Mouse (Mus musculus) right cerebral cortex, postnatal 25 days (tissue): ENCODE results near the gene Fam78a.
"Not testable (repeated sequence)": the region's sequence is repeated elsewhere in the genome, so short reads cannot be mapped to it uniquely, and the experiment has no call there.

ENCODE experiments used
- DNase-seq: peaks from one replicate; pipeline ENCODE4 v3.0.0; 2022

Gene Fam78a

DNA sequence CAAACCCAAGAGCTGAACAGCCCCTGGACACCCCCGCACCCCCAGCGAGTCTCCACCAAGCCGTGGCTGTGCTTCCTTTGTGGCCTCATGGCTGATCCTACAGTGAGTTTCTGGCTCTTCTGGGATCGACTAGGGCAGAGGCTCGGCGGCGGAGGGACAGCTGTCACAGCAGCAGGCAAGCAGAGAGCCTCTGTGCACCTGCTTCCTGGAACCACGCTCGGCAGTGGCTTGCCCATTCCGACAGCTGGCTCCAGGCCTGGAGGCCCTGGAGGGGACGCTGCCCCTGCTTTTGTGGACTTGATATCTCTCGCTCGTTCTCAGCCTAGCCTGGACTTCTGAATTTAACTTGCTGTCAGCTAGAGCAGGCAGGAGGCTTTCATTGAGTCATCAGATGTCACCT, 19.7 kb downstream of the Fam78a start:
- no peak for DNase-seq

DNA sequence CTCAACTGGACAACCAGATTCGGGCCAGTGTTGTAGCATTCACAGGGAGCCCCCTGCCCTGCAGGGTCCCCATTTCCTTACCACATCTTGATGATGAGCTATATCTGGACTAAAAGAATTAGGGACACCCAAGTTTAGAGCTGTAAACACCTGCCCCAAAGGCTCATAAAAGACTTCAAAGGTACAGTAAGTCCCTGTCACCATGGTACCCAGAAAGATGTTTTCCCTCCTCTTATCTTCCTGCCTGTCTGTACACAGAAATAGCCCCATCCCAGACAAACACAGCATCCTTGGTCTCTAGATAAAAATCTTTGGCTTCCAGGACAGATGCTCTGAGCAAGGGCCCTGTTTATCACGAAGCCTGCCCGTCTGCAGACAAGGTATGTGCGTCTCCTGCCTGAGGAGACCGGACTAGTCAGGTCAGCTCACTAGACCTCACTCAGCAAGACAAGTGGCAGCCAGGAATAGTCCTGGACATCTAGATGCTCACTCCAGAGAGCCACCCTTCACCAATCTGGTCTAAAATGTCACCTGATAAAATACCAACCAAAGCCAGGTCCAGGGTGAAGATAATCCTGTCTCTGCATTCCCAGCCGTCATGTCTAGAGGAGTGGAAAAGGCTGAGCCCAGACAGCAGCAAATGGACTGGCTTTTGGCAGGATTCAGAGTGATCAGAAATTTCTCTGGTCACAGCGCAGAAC, 21.1 kb downstream of the Fam78a start:
- no peak for DNase-seq

DNA sequence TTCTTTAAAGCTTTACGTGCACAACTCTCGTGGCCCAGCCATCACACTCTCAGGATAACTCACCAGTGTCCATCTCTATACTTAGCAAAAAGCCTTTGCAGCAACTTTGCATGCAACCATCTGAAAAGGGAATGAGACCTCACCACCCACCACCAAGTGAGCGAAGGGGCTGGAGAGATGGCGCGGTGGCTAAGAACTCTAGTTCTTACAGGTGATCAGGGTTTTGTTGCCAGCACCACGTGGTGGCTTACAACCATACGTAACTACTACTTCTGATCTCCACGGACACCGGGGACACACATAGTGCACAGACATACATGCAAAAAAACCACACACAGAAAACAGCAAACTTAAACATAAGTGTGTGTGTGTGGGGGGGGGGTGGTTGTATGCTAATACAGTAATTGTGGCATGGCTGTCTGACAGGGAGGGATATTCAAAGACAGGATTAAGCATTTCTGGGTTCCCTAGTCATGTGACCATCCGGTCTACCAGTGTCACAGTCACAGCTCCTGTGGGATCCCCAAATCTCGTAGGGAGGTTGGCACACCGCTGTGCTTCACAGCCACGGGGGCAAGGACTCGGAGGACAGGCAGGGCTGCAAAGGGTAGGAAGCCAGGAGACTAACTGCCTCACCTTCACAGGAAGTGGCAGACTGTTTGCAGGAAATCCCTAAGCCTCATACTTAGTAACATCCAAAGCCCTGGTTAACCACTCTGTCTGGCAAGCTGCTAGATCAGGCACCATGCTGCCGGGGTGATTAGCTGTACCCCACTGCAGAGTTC, 21.8 kb downstream of the Fam78a start:
- no peak for DNase-seq

DNA sequence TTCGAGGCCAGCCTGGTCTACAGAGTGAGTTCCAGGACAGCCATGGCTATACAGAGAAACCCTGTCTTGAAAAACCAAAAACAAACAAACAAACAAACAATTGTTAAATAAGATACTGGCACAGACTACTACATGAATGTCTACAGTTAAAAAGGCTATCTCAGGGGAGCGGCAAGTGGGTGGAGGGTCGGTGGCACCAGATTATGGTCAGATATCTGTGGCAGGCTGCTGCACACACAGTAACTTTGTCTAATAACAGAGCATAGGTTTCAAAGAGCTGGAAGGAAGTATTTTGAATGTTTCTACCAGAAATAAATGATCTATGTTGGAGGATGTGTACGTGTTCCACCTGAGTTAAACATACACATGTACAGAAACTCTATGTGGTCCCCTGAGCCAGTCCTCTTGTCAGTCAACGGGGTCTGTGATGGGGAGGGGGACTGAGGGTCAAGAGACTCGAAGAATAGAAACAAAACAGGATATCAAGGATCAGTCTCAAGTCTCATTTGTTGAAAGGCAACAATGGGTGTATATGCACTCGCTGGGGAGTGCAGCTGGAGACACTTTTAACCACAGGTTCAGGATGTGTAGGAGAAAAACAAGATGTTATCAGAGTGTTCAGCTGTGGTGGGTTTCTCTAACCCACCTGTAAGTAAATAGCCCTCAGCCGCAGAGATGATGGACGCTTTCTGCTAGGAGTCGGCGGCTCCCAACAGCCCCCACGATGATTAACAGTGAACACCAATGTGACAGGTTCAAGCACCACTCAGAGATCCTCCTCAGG, 22.7 kb downstream of the Fam78a start:
- no peak for DNase-seq

DNA sequence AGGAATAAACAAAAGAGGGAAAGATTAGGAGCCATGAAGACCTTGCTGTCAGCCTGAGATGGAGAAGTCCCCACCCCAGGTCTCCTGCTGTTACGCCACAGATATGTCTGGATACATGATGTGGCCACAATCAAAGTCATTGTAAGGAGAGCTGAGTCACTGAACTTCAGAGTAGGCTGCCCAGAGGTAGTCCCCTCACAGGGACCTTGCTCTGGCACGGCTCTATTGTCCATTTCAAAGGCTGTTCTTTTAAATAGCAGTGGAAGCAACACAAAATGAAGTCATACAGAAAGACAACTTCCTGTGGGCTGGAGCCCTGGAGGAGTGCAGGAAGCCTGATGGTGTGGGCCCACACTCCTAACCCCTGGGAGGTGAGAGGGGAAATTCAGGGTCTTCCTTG, 23.5 kb downstream of the Fam78a start:
- DNase-seq, result no peak

DNA sequence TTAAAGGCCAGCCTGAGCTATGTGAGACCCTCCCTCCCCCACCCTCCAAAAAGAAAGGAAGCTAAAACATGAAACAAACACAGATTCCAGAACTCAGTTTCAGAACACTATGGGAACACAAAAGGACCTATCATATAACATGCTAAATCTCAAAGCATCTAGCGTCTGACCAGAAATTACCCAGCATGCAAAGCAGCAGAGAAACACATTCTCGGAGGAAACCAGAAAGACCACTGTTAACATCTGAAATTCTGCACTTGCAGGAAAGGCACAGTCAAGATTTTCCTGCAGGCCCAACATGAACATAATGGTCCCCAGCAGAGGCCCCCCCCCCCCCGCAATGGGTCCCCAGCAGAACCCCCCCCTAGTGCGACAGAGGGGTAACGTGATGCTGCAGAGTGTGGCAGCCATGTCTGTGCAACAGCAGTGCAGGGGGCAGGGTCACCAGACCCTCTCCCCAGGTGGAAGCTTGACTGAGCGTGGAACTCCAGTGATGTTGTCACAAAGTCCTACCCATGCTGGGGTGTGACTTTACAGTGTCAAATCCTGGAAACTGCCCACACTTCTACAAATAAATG, 24.3 kb downstream of the Fam78a start:
- no peak for DNase-seq

DNA sequence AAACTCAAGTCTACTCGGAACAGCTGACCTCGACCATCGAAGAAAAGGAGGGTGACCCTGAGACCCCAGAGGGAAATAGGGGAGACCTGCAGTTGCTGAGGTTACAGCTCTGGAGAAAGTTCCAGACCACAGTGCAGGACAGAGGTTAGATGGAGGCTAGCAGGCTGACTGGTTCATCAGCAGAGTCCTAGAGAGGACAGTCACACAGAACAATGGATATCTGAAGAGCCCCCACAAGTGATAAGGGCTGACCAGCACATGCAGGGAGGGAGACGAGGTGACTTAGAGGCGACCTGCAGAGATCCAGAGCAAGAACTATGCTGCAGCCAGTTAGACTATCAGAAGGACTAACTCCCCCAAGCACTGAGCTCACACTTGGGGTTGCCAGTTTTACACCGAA, 25.0 kb downstream of the Fam78a start:
- DNase-seq, result no peak

DNA sequence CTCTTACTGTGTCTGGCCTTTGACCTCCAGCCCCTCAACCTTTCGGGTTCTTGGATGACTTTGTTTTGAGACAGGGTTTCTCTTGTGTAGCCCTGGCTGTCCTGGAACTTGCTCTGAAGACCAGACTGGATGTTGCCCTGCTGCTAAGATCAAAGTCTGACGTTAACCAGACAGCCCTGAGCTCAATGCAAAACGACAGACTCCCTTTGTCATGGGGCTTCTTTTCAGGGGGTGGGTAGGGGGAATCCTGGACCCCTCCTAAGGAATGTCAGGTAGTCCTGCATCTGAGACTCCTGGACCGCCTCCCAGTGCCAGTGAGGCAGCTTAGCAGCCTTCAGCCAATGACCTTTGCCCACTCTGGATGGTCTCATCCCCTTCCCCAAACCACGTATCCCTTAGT, 25.9 kb downstream of the Fam78a start:
- no peak for DNase-seq

DNA sequence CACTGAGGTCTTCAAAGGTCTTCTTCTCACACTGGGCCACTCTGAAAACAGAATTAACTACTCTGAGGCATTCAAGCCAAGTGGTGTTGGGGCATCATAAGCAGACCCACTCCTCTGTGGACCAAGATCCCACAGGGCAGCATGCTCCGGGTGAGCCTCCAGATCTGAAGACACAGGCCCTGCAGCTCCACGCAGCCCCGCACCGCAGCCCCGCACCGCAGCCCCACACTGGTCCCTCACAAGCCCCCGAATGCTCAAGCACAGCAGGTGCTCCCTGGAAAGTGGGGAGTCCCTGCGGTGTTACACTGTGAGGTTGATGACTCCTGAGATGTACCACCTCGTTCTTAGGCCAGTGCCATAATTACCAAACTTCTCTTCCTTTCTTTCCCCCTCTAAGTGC, 26.4 kb downstream of the Fam78a start:
- no peak for DNase-seq

DNA sequence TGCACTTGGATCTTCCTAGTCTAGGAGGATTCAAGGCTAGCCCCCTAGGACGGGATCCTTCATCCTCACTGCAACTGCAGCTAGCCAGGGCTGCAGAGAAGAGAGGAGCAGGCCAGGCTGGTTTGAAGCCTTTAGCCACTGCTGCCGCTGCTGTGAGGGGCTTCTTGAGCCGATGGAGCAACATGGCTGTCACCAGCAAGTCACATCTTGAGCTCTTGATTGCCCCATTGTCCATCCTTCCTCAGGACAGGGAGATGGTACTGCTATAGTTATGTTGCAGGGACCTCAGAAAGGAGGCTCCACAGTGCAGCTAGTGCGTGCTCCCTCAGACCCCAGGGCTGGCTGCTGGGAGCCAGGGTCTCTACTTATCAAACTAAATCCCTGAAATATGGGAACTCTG, 26.9 kb downstream of the Fam78a start:
- no peak for DNase-seq

DNA sequence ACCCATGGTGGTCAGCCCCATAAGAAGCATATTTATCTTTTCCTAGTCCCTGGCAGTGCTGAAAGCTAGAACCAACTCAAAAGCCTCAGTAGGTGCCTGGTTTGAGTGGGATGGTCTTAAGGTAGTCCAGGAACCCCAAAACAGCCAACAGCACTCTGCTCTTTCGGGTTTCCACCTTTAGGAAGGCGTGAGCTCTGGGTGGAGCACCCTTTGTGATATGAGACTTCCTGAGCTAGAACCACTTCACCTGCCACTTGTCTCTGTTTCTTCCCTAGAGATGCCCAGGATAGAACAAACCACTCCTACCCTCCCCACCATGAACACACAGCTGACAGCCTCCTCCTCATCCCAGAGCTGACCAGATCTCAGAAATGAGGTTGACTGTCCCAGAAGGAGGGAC, 27.3 kb downstream of the Fam78a start:
- DNase-seq, result no peak

DNA sequence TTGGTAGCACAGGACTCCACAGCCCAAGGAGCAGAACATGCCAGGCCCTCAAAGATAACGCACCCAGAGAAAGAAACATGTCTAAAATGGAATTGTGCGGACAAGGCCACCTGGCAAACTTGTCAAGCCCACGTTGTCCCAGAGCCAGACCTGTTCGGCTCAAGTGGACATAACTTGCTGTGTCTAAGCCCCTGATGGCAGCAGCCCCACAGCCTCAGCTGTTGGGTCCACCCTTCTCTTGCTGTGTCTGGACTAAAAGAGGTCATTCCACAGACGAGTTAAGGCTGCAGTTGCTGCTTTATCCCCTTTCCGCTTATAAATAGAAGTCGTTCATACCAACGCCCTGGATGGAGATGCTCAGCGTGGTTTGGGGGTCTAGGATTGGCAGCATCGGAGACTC, 28.1 kb downstream of the Fam78a start:
- DNase-seq, result no peak

DNA sequence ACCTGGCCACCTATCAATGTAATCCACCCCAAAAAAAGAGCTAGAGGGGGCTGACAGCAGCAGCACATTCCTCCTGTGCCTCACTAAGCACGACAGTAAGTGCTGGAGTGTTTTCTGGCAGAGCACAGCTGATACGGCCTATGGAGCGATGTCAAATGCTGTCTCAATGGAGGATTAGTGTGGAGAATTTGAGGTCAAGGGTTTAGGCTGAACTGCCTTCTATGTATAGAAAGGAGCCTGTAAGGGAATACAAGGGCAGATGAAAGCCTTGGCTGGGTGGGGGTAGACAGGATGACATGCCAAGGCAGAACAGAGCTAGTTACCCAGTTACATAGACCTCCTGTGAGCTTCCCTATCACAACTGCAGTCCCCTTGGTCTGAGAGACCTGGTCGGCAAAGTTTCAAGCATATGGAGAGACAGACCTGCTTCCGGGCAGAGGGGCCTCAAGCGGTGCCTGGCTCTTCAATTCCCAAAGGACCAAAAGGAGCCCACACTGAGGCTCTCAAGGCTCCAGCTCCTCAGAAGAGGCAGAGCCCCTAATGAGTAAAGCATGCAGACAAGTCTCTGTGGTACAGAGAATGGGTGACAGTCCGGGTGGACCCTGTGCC, 29.2 kb downstream of the Fam78a start:
- DNase-seq, result no peak

DNA sequence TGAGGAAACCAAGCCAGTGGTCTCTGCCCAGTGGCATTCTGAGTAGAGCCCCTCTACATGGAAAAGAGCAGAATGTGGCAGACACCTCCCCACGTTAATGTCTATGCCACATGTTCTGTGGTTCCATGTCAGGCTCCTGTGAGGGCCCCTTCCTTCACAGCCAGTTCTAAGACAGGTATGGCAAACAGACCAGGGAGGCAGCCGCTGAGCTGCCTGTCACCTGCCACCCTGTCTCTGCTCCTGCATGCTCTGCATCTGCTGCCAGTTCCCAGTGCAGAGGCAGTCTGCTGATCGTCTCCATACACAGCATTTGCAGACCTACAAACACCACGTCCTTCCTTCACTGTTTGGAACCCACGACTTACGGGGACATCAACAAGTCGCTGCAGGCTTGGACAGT, 32.2 kb downstream of the Fam78a start:
- no peak for DNase-seq

DNA sequence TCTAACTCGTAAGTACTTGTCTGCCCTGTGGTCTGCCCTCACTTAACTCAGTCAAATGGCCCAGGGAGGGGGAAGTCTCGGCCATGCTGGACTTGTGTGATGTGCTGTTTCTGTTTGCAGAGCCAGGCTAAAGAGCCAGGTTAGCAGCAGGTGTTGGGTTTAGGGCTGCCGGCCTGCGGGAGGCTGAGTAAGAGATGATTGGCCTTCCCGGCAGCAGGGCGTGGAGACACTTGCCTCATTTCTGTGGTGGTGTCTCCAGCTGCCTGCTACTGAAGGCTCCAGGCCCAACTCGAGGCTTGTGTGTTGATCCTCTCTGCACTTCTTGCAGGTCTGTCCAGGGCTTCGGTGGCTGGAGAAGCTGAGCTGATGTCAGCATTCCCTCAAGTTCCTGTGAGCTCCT, 32.9 kb downstream of the Fam78a start:
- no peak for DNase-seq

DNA sequence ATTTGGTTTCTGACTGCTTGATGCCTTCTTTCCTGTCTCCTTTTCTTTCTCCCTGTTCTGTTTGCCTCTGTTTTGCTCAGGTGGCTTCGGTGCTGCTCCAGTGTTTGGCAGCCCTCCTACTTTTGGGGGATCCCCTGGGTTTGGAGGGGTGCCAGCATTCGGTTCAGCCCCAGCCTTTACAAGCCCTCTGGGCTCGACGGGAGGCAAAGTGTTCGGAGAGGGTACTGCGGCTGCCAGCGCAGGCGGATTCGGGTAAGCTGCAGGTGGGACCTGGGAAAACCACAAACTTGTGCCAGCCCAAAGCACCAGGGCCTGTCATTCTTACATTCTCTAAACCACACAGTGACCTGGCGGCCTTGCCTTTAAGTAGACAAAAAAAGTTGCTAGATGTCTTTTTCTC, 37.3 kb downstream of the Fam78a start:
- no peak for DNase-seq

DNA sequence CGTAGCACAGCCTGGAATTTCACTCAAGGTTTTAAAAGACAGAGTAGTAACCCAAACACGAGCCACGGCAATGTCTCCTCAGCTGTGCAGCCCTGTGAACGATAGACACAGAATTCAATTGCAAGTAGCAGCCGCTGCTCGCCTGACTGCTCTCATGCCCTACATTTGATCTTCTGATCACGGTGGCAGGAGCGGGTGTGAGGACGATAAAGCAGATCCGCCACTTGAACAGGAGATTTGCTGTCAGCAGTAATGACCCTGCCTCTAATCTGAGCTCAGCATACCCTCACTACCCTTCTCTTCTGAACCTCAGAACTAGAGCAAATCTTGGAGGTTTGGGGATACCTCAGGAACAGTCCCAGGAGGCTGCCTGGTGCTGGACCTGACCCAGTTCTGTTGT, 38.6 kb downstream of the Fam78a start:
- DNase-seq, result no peak

DNA sequence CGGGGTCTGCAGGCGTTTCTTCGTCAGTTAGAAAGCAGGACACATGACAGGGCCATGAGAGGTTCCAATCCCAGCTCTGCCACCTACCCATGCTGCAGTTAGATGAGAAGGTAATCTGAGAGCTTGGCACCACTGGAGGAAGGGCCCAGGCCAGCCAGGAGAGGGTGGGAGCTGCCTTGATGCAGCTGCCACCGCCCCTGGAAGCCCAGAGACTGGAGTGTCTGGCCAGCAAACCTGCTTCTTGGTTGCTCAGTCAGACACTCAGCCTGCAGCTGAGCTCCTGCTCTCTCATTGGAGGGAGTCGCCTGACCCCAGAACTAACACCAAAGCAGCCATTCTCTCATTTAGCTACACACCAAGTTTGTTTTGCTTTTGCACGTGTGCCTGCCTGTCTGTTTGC, 39.3 kb downstream of the Fam78a start:
- DNase-seq, result no peak

DNA sequence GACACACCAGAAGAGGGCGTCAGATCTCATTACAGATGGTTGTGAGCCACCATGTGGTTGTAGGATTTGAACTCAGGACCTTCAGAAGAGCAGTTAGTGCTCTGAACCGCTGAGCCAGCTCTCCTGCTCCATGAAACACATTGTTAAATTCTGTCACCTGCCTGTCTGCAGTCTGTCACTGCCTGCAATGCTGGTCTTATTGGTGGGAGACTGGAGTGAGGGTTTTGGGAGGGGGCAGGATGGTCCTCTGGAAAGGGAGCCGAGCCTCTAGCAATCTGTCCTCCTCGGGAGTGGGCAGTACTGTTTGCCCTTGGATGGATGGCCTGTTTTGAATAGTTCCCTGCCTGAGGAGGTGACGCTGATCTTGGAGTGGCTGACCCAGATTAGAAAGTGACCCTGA, 40.8 kb downstream of the Fam78a start:
- no peak for DNase-seq

DNA sequence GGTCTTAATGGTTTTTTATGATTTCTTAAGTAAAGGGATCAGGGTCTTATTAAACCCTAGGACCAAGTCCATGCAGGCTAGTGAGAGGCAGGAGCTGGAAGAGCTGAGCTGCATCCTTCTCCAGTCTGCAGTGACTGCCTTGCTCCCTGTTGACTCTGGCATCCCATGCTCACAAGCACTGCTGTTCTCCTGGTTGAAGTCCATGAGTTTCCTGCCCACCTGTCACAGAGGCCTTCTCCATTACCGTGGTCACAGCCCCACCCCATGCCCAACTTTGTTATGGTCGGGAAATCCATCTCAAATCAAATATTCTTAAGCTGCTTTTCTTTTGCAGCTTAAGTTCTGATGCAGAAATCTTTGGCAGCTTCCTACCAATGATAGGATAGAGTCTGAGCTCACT, 43.6 kb downstream of the Fam78a start:
- no peak for DNase-seq

DNA sequence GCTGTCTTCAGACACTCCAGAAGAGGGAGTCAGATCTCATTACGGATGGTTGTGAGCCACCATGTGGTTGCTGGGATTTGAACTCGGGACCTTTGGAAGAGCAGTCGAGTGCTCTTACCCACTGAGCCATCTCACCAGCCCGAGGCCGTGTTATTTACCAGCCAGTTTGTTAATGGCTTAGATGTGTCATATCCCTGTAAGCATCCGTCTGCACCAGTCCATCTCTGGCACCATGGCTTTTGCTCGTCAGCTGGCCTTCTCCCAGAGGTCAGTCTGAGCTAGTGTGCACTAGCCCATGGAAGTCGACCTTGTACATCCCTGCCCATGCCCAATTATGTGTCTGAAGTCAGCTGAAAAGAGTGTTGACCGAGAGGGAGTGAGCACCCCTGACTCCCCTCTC, 44.0 kb downstream of the Fam78a start:
- not testable (repeated sequence) for DNase-seq

DNA sequence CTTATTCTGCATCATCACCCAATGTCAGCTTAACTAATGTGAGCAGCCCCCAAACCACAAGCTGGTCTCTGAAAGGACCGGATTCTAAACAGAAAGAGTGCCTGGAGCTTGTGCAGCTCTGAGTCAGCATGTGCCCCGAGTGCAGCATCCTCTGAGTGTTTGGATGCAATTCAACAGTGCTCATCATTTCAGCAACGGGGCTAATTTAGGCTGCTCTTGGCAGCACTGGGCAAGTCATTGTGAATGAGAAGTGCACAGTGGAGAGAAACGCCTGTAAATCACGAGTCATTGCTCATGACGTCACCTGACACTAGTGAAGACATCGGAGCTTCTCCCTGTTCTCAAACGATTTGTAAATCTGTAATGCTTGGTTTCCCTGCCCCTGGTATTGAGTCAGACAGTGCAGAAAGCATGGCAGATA, 46.0 kb downstream of the Fam78a start:
- peak; percentile 62 for DNase-seq

DNA sequence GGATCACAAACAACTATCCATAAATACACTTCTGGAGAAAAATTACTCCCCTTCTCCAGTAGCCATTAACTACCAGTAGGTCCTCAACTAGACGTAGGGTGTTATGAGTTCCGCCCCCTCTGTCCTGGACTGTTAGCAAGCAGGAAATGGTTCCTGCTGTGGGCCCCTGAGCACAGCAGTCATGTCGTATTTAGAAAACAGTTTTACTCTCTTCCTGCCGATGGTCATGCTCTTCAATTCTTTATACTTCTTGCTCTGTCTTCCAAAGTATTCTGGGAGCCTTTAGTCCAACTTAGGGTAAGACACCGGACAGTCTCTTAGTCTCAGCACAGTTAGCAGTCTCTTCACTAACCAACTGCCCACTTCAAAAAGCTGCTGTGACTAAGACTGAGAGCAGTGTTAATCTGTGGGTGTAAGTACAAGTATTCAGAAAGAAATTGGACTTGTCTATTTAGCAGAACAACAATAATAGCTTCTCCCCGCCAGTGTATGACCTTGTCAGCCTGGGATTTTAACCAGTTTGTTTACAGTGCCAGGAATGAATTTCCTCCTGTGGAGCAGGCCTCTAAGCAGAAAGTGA, 47.3 kb downstream of the Fam78a start:
- no peak for DNase-seq
